Mouse (Mus musculus) liver, embryonic 13.5 days (tissue): ENCODE results near the gene 2310046K23Rik. TPM values are rescaled to one million over a fixed set of nuclear protein-coding genes. Genes with fewer than 3 reads are reported as not detected.

Source experiments
- ATAC-seq: fragments of 200-750 bp; cut with Nextera tagmentation; 2 replicates; pipeline ENCODE4 v1.8.0; 2017; ENCODE audit warnings: low read depth, mild to moderate bottlenecking, moderate number of reproducible peaks, moderate library complexity
- DNase-seq: peaks from one replicate; pipeline ENCODE4 v3.0.0; 2022
- H3K27ac ChIP-seq: fragments of 300-500 bp; sonication (generic); 2 replicates; pipeline ENCODE4 v1.5.1; 2015; ENCODE audit warnings: moderate library complexity, mild to moderate bottlenecking, inconsistent platforms
- H3K27me3 ChIP-seq: fragments of 300-500 bp; sonication (generic); 2 replicates; pipeline ENCODE4 v1.6.1; 2015; ENCODE audit warnings: mild to moderate bottlenecking, inconsistent platforms
- H3K36me3 ChIP-seq: fragments of 300-500 bp; sonication (generic); 2 replicates; pipeline ENCODE4 v1.6.1; 2015; ENCODE audit warnings: mild to moderate bottlenecking, inconsistent platforms
- H3K4me1 ChIP-seq: fragments of 300-500 bp; sonication (generic); replicated peaks from 2 replicates; pipeline ENCODE4 v1.6.1; 2015; ENCODE audit warnings: inconsistent platforms
- H3K4me2 ChIP-seq: fragments of 300-500 bp; sonication (generic); 2 replicates; pipeline ENCODE4 v1.6.1; 2015; ENCODE audit warnings: inconsistent platforms, mild to moderate bottlenecking, moderate library complexity
- H3K4me3 ChIP-seq: fragments of 300-500 bp; sonication (generic); replicated peaks from 2 replicates; pipeline ENCODE4 v1.5.1; 2015; ENCODE audit warnings: mild to moderate bottlenecking, inconsistent platforms
- H3K9ac ChIP-seq: fragments of 300-500 bp; sonication (generic); 2 replicates; pipeline ENCODE4 v1.6.1; 2015; ENCODE audit warnings: mild to moderate bottlenecking, inconsistent platforms
- H3K9me3 ChIP-seq: fragments of 300-500 bp; sonication (generic); replicated peaks from 2 replicates; pipeline ENCODE4 v1.6.1; 2016; ENCODE audit warnings: inconsistent platforms
- WGBS: fragments of 180-500 bp; shearing (Covaris S2); methylation state at CpG from one replicate; pipeline ENCODE4 v1.1.7; 2015; ENCODE audit not compliant: insufficient replicate concordance; 5-methylcytosine and 5-hydroxymethylcytosine counted together
- polyA plus RNA-seq: library from polyadenylated mRNA; unstranded; fragments of >200 nt; fragmentation: Nextera tagmentation; extraction: Ambion mirVana; gene quantifications from 2 replicates; pipeline ENCODE4 v1.2.1, GENCODE M21; 2015

The 2310046K23Rik gene
- polyA plus RNA-seq: not detected in 2 replicates

DNA sequence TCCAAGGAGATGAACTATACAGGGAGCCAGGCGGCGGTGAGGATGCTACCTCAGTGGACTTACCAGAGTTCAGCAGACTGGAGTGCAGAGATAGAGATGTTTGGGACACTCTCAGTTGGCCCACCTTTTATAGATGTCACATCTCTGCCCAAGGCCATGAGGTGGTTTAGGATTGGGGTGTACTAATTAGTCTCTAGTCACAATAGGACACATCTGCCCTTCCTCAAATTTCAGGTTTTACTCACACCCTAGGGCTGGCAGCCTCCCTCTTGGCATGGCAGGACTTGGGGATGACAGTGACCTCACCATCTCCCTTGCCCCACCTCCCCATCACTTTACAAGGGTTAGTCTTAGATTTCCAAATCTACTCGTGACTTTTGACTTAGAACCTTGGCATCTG lies at the start of gene 2310046K23Rik:
Gene 2310046K23Rik, minus strand, starts transcription at position 101 of the 400 bp plus-strand sequence.
- Histone ChIP-seq H3K27ac (no peak within 1 kb of the TSS), H3K9ac (no peak within 1 kb of the TSS), H3K27me3 (no peaks in the 10 kb centered on the region), H3K36me3 (no peaks in the 10 kb centered on the region), H3K4me3 (no peak within 1 kb of the TSS), H3K4me1 (no peaks in the 10 kb centered on the region), H3K4me2 (no peak within 1 kb of the TSS), H3K9me3 (no peaks in the 10 kb centered on the region)
- WGBS: 54% methylated on average over 3 of the region's 3 CpGs
- DNase-seq: no peak
- ATAC-seq: no peak

DNA sequence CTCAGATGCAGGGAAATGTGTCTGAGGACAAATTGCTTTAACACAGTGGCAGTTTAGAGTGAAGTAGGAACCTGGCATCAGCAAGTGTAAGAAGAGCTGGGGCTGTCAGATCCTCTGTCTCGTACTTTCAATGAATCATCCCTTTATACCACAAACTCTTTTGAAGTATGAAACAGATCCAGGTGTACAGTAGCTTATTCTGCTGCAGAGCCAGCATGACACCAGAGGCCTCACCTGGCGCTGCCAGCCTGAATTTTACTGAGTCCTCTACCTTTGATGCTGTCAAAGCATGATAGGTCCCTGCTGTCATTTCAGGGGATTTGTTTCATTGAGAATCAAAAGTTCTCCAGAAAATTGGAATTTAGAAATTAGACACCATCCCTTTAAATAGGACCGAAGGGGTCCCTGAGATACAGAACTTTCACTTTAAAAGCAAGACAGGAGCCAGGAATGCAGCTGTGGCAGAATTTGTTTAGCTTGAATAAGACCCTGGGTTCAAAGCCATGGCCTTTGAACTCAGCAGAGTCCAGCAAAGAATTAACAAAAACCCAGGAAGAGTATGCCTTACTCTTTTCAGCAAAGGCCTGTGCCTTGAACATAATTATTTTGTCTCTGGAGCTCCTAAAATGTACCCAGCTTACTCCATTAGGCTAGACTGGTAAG lies 49.0 kb upstream of the 2310046K23Rik start:
- Histone ChIP-seq H3K9me3 (no peaks in the 10 kb centered on the region), H3K4me2 (no peak overlapping the region), H3K4me3 (no peak overlapping the region), H3K9ac (no peak overlapping the region), H3K27me3 (no peaks in the 10 kb centered on the region), H3K4me1 (no peaks in the 10 kb centered on the region), H3K27ac (no peak overlapping the region), H3K36me3 (no peaks in the 10 kb centered on the region)
- no peak for ATAC-seq
- 57% methylated on average over 3 of the region's 3 CpGs for WGBS
- no peak for DNase-seq

DNA sequence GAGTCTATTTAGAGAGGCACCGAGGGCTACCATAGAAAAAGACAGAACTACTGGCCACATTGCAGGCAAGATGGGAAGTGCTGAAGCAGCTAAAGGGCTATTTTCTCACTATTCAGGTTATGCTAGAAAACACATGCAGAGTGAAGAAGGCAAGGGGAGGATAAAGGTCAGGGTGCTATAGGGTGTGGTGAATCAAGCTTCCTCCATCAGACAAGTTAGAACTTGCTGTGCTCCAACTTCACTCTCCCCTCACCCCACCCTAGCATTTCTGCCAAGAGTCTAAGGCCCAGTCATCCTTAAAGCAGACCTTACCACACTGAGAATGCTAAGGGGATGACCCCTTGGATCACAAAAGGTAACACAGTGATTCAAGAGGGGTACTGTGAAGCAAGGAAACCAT lies 45.2 kb upstream of the 2310046K23Rik start:
- Histone ChIP-seq H3K27ac (no peak overlapping the region), H3K27me3 (no peaks in the 10 kb centered on the region), H3K9ac (no peak overlapping the region), H3K4me3 (no peak overlapping the region), H3K9me3 (no peaks in the 10 kb centered on the region), H3K4me1 (no peaks in the 10 kb centered on the region), H3K36me3 (no peaks in the 10 kb centered on the region), H3K4me2 (no peak overlapping the region)
- ATAC-seq (no peak), DNase-seq (no peak)
- 49% methylated on average over 1 of the region's 1 CpGs for WGBS

DNA sequence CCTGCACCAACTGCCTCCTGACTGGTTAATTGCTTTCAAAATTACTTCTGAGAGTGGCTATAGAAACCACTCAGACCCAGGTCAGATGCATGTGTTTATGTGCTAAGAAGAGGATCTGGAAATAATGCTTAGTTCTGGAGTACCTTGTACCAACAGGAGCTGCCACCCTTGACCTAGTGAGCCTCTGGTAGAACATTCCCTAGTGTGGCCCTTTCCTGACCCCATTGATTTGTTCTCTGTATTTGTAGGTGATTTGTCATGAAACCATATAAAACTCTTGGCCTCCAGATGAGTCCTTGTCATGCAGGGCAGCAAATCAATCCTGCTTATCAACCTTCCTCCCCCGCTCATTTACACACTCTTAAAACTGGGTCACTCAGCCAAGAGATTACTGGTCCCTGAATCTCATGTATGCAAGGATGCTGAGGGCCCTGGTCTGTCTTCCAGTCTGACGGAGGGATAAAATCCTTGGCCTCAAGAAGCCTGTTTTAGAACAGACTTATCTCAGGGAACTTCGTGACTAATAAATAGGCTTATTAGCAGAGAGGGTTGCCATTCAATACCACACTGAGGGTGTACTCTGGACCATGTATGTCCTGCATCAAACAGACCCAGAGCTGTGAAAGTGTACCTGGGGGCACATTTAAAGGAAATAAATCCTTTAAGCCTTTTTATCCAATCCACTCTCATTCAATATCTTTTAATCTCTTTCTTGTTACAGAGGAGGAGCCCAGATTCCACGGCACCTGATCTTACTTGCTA lies 44.5 kb upstream of the 2310046K23Rik start:
- Histone ChIP-seq H3K4me1 (no peaks in the 10 kb centered on the region), H3K27me3 (no peaks in the 10 kb centered on the region), H3K36me3 (no peaks in the 10 kb centered on the region), H3K9ac (no peak overlapping the region), H3K4me2 (no peak overlapping the region), H3K27ac (no peak overlapping the region), H3K9me3 (no peaks in the 10 kb centered on the region), H3K4me3 (no peak overlapping the region)
- ATAC-seq: no peak
- no peak for DNase-seq
- WGBS: 49% methylated on average over 4 of the region's 4 CpGs

DNA sequence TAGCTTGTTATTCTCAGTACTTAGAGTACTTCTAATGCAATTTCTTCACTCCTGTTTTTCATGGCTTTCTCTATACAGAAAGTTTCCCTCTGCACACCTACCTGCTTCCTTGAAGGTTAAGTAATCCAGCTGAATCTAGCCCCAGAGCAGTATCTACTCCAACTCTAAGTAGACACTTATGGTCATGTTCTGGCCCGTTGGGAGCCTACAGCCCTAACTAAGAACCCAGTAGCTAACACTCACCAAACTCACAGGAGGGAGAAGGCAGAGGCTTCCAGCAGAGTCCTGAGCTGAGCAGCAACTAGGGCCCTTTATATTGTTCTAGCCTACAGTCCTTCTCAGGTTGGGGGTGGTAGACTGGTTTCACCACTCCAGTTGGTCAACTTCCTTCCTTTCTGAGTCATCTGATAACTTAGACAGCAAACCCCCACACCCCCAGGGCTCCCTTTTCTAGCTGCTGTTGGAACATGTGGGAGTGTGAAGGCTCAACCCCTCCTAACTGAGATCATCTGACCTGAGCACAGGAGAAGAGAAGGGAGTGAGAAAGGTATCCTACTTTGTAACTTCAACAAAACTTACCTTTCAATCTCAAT lies 39.2 kb upstream of the 2310046K23Rik start, which contains the start of gene Ivl:
Gene Ivl, minus strand, starts transcription at position 287 of the 593 bp plus-strand sequence.
- no peak for DNase-seq
- Histone ChIP-seq H3K27me3 (no peaks in the 10 kb centered on the region), H3K9ac (no peak within 1 kb of the TSS), H3K9me3 (no peaks in the 10 kb centered on the region), H3K36me3 (no peaks in the 10 kb centered on the region), H3K4me3 (no peak within 1 kb of the TSS), H3K27ac (no peak within 1 kb of the TSS), H3K4me2 (no peak within 1 kb of the TSS), H3K4me1 (no peaks in the 10 kb centered on the region)
- WGBS: 39% methylated on average over 1 of the region's 1 CpGs
- ATAC-seq: no peak

DNA sequence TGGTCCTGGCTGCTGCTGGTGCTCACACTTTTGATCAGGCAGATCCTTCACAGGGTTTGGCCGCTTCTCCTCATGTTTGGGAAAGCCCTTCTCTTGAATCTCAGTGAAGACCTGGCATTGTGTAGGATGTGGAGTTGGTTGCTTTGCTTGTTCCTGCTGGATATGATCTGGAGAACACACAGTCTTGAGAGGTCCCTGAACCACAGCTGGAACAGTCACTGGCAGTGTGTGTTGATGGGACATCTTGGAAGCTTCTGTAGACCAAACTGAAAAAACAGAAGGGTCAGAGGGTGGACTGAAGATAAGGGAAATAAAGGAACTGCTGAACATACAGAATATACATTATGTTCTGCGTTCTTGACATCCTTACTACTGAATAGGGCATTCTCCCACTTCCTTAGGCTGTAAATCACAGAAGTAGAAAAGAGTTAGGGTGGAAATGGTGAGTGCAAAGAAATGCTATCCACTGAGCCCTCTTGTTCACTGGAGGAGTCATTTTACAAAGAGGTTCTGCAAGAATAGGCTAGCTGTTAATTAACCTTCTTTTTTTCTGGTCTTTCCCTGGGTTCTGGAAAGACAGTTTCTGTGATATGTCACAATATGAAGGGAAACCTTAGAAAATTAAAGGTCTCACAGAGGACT lies 38.3 kb upstream of the 2310046K23Rik start:
- no peak overlapping the region for H3K9ac ChIP-seq
- ATAC-seq (no peak), DNase-seq (no peak)
- no peak overlapping the region for H3K4me3 ChIP-seq
- 33% methylated on average over 2 of the region's 2 CpGs for WGBS
- no peaks in the 10 kb centered on the region for H3K4me1 ChIP-seq
- H3K36me3 ChIP-seq: no peaks in the 10 kb centered on the region
- H3K4me2 ChIP-seq: no peak overlapping the region
- no peaks in the 10 kb centered on the region for H3K9me3 ChIP-seq
- no peaks in the 10 kb centered on the region for H3K27me3 ChIP-seq
- H3K27ac ChIP-seq: no peak overlapping the region

DNA sequence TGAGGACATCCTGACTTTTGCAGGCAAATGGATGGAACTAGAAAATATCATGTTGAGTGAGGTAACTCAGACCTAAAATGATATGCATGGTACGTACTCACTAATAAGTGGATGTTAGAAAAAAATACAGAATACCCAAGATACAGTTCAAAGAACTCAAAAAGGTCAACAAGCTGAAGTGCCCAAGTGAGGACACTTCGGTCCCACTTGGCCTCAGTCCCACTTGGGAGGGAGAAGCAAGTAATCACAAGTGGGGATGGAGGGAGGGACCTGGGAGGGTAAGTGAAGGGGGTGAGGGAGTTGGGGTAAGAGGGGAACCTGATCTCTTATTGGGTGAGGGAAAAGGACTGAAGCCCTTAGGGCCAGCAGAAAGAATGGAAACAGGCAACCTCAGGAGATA lies 34.4 kb upstream of the 2310046K23Rik start:
- WGBS: 63% methylated on average over 2 of the region's 2 CpGs
- ATAC-seq: no peak
- Histone ChIP-seq H3K27me3 (no peaks in the 10 kb centered on the region), H3K4me1 (no peaks in the 10 kb centered on the region), H3K4me3 (no peak overlapping the region), H3K4me2 (no peak overlapping the region), H3K9ac (no peak overlapping the region), H3K27ac (no peak overlapping the region), H3K36me3 (no peaks in the 10 kb centered on the region), H3K9me3 (no peaks in the 10 kb centered on the region)
- no peak for DNase-seq

DNA sequence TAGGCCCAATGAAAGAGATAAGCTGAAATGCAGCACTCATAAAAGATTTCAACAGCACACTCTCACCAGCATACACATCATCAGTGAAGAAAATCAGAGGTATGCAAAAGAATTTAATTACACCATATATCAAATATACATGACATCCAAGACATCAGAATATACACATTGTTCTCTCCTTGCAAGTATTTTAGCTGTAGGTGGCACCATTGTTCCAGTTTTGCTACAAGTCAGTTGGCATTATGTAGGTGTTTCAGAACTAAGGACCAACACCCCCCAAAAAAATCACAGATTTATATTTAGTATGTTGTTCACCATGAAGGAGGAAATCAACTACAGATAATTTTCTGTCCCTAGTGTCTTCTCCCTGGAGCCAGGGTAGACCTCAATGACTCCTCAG lies 31.1 kb upstream of the 2310046K23Rik start:
- Histone ChIP-seq H3K27me3 (no peaks in the 10 kb centered on the region), H3K4me3 (no peak overlapping the region), H3K9ac (no peak overlapping the region), H3K4me1 (no peaks in the 10 kb centered on the region), H3K4me2 (no peak overlapping the region), H3K27ac (no peak overlapping the region), H3K9me3 (no peaks in the 10 kb centered on the region), H3K36me3 (no peaks in the 10 kb centered on the region)
- ATAC-seq (no peak), DNase-seq (no peak)

DNA sequence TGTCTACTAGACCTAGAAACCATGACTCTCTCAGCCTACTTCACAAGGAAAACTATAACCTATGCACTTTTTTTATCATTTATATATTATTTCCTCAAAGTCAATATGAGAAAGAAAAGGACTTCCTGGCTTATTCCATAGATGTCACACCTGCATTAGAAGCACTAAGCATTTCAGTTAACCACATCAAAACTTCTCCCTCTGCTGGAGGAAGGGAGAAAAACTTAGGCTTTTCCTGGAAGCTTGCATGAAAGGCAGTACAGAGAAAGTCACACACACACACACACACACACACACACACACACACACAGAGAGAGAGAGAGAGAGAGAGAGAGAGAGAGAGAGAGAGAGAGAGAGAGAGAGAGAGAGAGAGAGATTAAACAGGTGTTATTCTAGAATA lies 22.0 kb downstream of the 2310046K23Rik start:
- Histone ChIP-seq H3K36me3 (no peaks in the 10 kb centered on the region), H3K9me3 (no peaks in the 10 kb centered on the region), H3K4me3 (no peak overlapping the region), H3K9ac (no peak overlapping the region), H3K4me1 (no peaks in the 10 kb centered on the region), H3K27ac (no peak overlapping the region), H3K27me3 (no peaks in the 10 kb centered on the region), H3K4me2 (no peak overlapping the region)
- DNase-seq (no peak), ATAC-seq (no peak)

DNA sequence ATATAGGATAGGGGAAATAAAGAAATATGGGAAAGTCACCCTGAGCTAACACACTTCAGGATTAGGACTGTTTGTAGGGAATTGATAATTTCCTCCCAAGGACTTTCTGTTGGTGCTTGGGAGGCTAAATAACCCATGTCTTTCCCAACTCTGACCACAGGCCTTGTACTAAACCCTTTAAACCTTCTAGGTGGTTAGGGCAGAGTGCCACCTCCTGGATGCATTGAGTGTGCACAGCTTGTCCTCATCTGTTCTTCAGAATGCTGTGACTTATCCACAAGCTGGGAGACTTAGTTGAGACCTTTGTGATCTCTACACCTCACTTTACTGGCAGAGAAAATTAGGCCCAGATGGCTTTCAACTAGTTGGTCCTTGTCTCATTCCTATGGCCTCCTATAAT lies 23.5 kb downstream of the 2310046K23Rik start:
- Histone ChIP-seq H3K4me1 (no peaks in the 10 kb centered on the region), H3K4me2 (no peak overlapping the region), H3K27ac (no peak overlapping the region), H3K4me3 (no peak overlapping the region), H3K36me3 (no peaks in the 10 kb centered on the region), H3K27me3 (no peaks in the 10 kb centered on the region), H3K9me3 (no peaks in the 10 kb centered on the region), H3K9ac (no peak overlapping the region)
- ATAC-seq (no peak), DNase-seq (no peak)

DNA sequence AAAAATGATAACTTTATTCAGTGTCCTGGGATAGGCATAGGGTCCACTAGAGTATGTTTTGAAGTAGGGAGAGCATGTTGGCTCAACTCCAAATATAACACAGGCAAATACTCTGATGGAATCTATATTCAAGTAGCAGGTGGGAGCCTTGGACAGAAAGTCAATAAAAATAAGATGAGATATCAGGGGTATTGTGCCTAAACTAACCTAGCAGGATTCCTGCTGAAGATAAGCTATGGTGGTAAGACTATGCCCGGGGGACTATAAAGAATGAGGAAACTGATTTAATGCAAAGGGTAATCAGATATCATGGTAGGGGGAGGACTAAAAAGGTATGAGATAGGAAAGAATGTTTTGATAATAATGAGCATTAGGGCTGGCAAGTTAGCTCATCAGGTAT lies 26.1 kb downstream of the 2310046K23Rik start:
- no peaks in the 10 kb centered on the region for H3K9me3 ChIP-seq
- WGBS: 58% methylated on average over 1 of the region's 1 CpGs
- DNase-seq: no peak
- no peaks in the 10 kb centered on the region for H3K4me1 ChIP-seq
- H3K27ac ChIP-seq: no peak overlapping the region
- no peaks in the 10 kb centered on the region for H3K36me3 ChIP-seq
- ATAC-seq: no peak
- H3K4me3 ChIP-seq: no peak overlapping the region
- no peak overlapping the region for H3K4me2 ChIP-seq
- H3K27me3 ChIP-seq: no peaks in the 10 kb centered on the region
- no peak overlapping the region for H3K9ac ChIP-seq
